In genomic region chr16:23240950-23241259, GRCm38 (mm10) we compare ENCODE assay signal across 10 mouse cellular contexts. TPM values are rescaled to one million over a fixed set of nuclear protein-coding genes. Genes with fewer than 3 reads are reported as not detected.
DNase-seq lines count a peak whose midpoint lies in the region; ATAC-seq lines count a peak whose summit lies in the region.
"Had no signal": no experiment of that assay in that cellular context is flagged by ENCODE, and none has a peak within 500 bp of the region (broad histone marks: within the 10 kb centered on the region; RNA-seq: fewer than 3 reads in every experiment).

No protein-coding gene starts in this region.

- peaks cover 12% of the 10 kb centered on the region for H3K27me3 ChIP-seq in heart, embryonic 16.5 days (ENCODE audit: control insufficient read depth, insufficient read depth, low read length)
- H3K27me3 ChIP-seq in limb, embryonic 12.5 days = no peaks in the 10 kb centered on the region
- H3K27me3 ChIP-seq: CH12.LX had no signal

- no peak overlapping the region for H3K4me2 ChIP-seq in heart, embryonic 16.5 days (ENCODE audit: low read depth, low read length)
- no peak overlapping the region for H3K4me2 ChIP-seq in limb, embryonic 12.5 days

- peak overlapping the region; percentile 89 for H3K27ac ChIP-seq in heart, embryonic 16.5 days (ENCODE audit: low read length)
- H3K27ac ChIP-seq in limb, embryonic 12.5 days = peak overlapping the region; percentile 31; the same call in 1 of the 2 replicates
- H3K27ac ChIP-seq: liver, embryonic 14.5 days had no signal

- ATAC-seq in heart, embryonic 16.5 days (replicated peaks; ENCODE audit: extremely low read depth, insufficient read depth, low FRiP score) = no peak
- ATAC-seq in limb, embryonic 12.5 days (ENCODE audit: insufficient number of reproducible peaks, insufficient read depth, low FRiP score, low TSS enrichment, low read depth) = 0 out of 2 replicates have a peak, but pooled peaks have one; percentile 34

- no peaks in the 10 kb centered on the region; the same call in 1 of the 2 replicates for H3K36me3 ChIP-seq in heart, embryonic 16.5 days (ENCODE audit: control insufficient read depth, insufficient read depth)
- peaks cover 6% of the 10 kb centered on the region for H3K36me3 ChIP-seq in limb, embryonic 12.5 days

- DNase-seq in heart, postnatal 25 days (ENCODE audit: low spot score) = no peak
- peak; percentile 27 for DNase-seq in ovary, postnatal 10 days (ENCODE audit: low spot score)
- DNase-seq in ovary, postnatal 36 days (ENCODE audit: low spot score) = no peak
- no peak for DNase-seq in spleen, postnatal 10 days (ENCODE audit: low spot score in 2 of 2)
- DNase-seq in c-Kit-positive CD71-positive TER-119-positive erythroid progenitor cells, embryonic 14.5 days (ENCODE audit: low spot score) = no peak
- DNase-seq in B cell, adult 2 months = no peak

- intact Hi-C loops in heart, postnatal 25 days (cut with DNase I) = no loop called here

- H3K4me1 ChIP-seq in heart, embryonic 16.5 days (ENCODE audit: control insufficient read depth, insufficient read depth, low read length) = peaks cover 40% of the 10 kb centered on the region
- peaks cover 31% of the 10 kb centered on the region for H3K4me1 ChIP-seq in limb, embryonic 12.5 days (replicated peaks)

- H3K4me3 ChIP-seq in heart, embryonic 16.5 days (ENCODE audit: low read length) = no peak overlapping the region
- no peak overlapping the region for H3K4me3 ChIP-seq in limb, embryonic 12.5 days (replicated peaks)

- H3K9me3 ChIP-seq in heart, embryonic 16.5 days (replicated peaks; ENCODE audit: control insufficient read depth, low read length) = 0 out of 2 replicates have a peak, but pooled peaks cover 3% of the 10 kb centered on the region
- no peaks in the 10 kb centered on the region for H3K9me3 ChIP-seq in limb, embryonic 12.5 days

- no peak overlapping the region for H3K9ac ChIP-seq in heart, embryonic 16.5 days (ENCODE audit: low read length)
- H3K9ac ChIP-seq in limb, embryonic 12.5 days (replicated peaks) = no peak overlapping the region
- H3K9ac ChIP-seq: liver, embryonic 14.5 days had no signal

- 55% methylated on average over 5 of the region's 5 CpGs for WGBS in heart, embryonic 16.5 days
- WGBS in limb, embryonic 12.5 days = 64% methylated on average over 5 of the region's 5 CpGs

RNA-seq across cellular contexts. Expression of gene St6gal1, which starts 16.4 kb away (rescaled TPM):
- 12.4 and 15.7 TPM in 2 replicates for polyA plus RNA-seq in heart, embryonic 16.5 days (2015; fragmentation: Nextera tagmentation; extraction: Ambion mirVana)
- total RNA-seq in heart, postnatal 25 days (2021) = 10 to 100 TPM; 11.5 to 11.7 TPM
- 21.5 and 24.1 TPM in 2 replicates for polyA plus RNA-seq in limb, embryonic 12.5 days (2016; fragmentation: Nextera tagmentation; extraction: Ambion mirVana)
